Mouse (Mus musculus) lung, adult 2 months (tissue): ENCODE measurements at regions not wholly inside any gene's neighbourhood (a gene's known extent, or its start where the extent isn't known, plus 50 kb on each side); places are given as distances from the start of the nearest gene placed in this dataset.

Experiments
- CTCF ChIP-seq: fragments of 200-500 bp; IDR thresholded peaks from 2 replicates; pipeline ENCODE4 v1.5.1; 2011; ENCODE audit warnings: mild to moderate bottlenecking, low read length, control low read depth; ENCODE audit not compliant: insufficient read depth
- POLR2A ChIP-seq: fragments of 200-500 bp; IDR thresholded peaks from 2 replicates; pipeline ENCODE4 v1.6.1; 2011; ENCODE audit warnings: low read depth, mild to moderate bottlenecking, control low read depth, low read length, borderline replicate concordance; ENCODE audit errors: extremely low read depth

GRCm38 (mm10) chr9:46749441-46749840 lies 249.1 kb upstream of the Gm4791 start:
- TF ChIP-seq CTCF: no peak
- TF ChIP-seq POLR2A: no peak
